Mouse (Mus musculus): ENCODE data around the gene Mcm10.

DNA sequence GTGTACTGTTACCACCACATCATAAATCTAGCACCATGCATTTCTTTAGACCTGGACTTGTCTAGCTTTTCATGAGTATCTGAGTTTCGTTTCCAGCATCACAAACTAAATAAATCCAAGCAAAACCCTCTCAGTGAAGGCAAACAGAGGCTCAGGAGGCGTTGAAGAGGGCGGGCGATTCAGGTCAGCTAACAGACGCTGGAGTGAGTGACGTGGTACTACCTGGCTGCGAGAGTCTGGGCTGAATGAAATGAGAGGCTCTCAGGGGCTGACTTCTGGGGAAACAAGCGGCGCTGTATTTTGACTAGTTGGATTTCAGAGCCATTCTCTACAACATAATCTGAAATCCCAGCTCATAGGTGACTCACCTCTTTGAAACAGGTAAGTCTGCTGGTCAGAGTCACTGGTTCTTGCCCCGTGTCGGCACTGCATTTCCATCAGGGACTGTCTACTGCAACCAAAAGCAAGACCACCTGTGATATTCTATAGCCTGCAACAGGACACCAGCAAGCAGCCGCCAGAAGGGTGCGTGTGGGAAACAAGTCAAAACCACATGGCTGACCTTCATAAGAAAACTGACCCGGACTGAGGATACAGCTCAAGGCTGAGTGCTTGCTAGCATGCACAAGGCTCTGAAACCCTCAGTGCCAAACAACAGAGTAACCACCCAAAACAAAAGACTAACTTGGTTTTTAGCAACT is 11.3 kb upstream of the Mcm10 start:
- TF ChIP-seq CTCF (IDR thresholded peaks at IDR 0.05; ENCODE audit: borderline replicate concordance, insufficient read depth, low read depth, low read length) (no peak), POLR2A (IDR thresholded peaks at IDR 0.05; ENCODE audit: borderline replicate concordance, insufficient read depth, low read length) (no peak)
